Mouse (Mus musculus): Measurements from ENCODE around the gene Ndrg2. TPM values are rescaled to one million over a fixed set of nuclear protein-coding genes. Genes with fewer than 3 reads are reported as not detected.
A peak's percentile ranks its signal among the peaks of the same experiment; 100 is the strongest.
"Not testable (repeated sequence)": the region's sequence is repeated elsewhere in the genome, so short reads cannot be mapped to it uniquely, and the experiment has no call there.

Gene Ndrg2
- polyA plus RNA-seq, 1 experiment, result 1,100 TPM

DNA sequence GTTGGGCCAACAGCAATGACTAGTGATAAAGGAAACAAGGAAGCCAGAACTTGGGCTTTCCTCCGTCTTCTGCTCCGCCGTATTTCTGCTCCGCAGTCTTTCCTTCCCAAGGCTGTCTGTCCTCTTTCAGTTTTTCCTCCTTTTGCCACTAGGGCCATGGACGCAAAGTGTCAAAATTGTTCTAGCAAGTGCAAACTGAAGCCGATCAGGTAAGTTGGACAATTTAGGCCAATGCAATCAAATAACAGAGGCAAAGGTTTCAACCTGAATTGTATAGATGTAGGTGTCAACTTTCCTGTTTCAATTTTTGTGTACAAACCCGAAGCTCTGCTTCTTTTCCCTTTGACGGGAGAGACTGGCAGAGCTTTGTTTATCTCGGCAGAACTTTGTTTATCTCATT is 16.0 kb upstream of the Ndrg2 start:
- no peak overlapping the region for H3K4me3 ChIP-seq (ENCODE audit: insufficient read depth, low read length)
- no peak for TF ChIP-seq CTCF (IDR thresholded peaks at IDR 0.05; ENCODE audit: extremely low read depth, insufficient read depth, low read length)
- no peak for TF ChIP-seq POLR2A (IDR thresholded peaks at IDR 0.05; ENCODE audit: extremely low read depth, insufficient read depth, low read length)
- no peaks in the 10 kb centered on the region for H3K4me1 ChIP-seq (ENCODE audit: control insufficient read depth, insufficient read depth, low read length)
- H3K27ac ChIP-seq (ENCODE audit: insufficient read depth, low read length), result 0 out of 2 replicates have a peak overlapping the region, but pooled peaks have one; percentile 24

DNA sequence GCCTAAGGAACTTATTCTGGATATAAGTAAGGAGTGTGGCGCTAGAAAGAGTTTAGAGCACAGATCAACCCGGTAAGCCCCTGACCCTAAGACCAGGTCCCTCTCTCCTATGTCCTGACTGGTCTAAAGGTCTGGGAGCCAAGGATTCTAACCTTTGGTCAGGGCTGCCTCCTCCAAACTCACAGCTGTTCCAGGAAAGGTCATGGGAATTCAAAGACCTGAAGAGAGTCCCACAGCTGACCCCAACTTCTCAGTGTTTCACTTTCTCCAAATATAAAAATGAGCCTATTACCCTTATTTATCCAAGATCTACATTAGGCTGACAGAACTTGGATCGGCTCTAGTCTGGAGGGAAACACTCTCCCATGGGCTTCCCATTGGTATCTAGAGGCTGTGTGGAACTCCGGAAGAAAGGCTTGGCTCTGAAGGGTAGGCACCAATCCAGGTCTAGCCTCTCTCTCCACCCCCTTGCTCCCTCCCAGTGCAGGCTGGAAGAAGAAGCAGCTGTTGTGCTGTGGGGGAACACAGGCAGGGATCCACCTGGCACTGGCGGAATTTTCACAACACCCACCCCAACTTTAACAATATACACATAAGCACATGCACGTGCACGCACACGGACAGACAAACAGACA is 15.5 kb upstream of the Ndrg2 start:
- TF ChIP-seq CTCF (IDR thresholded peaks at IDR 0.05; ENCODE audit: extremely low read depth, insufficient read depth, low read length), result no peak
- 0 out of 2 replicates have a peak, but pooled peaks have one; percentile 25 for TF ChIP-seq POLR2A (IDR thresholded peaks at IDR 0.05; ENCODE audit: extremely low read depth, insufficient read depth, low read length)
- Histone ChIP-seq H3K27ac (ENCODE audit: insufficient read depth, low read length) (peak overlapping the region; percentile 16; the same call in 1 of the 2 replicates), H3K4me3 (ENCODE audit: insufficient read depth, low read length) (no peak overlapping the region)

DNA sequence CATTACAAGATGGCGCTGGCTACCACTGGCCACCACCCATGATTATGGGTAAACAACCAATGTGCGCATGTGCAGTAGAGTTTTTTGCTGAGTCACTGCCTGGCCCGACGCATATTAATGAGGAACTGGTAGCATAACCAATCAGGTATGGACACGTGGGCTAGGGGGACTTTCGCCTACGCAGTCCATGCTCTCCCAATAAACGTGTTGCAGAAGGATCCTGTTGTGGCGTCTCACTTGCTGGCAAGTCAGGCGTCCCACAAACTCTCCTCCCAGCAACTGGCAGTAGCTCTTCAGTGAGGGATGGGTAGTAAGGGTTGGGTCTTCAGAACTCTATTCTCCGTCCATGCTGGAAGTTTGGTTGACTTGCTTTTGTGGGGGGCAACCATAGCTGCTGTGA is 13.0 kb upstream of the Ndrg2 start:
- H3K4me1 ChIP-seq (ENCODE audit: control insufficient read depth, insufficient read depth, low read length); H3K27ac ChIP-seq (ENCODE audit: insufficient read depth, low read length); H3K4me3 ChIP-seq (ENCODE audit: insufficient read depth, low read length): not testable (repeated sequence)

More for the DNA sequence above, 15.5 kb upstream of the Ndrg2 start:
- no peaks in the 10 kb centered on the region for H3K4me1 ChIP-seq (ENCODE audit: control insufficient read depth, insufficient read depth, low read length)

DNA sequence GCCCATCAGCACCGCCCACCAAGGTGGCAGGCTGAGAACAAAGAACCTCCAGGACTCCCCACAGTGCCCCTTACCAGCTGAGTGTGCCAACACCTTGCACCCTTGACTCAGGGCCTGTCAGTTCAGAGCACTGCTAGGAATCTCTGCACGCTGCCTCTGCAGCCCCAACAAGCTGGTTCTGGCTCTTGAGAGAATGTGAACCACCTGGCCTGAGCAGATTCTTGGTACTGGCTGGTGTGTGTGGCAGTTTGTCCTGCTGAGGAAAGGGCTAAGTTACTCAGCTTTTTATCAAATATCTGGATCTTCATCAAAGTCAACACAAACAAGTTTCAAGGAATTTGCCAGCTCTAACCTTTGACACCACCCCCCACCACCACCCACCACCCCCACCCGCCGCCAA is 9.5 kb upstream of the Ndrg2 start:
- no peak overlapping the region for H3K27ac ChIP-seq (ENCODE audit: insufficient read depth, low read length)
- TF ChIP-seq POLR2A (IDR thresholded peaks at IDR 0.05; ENCODE audit: extremely low read depth, insufficient read depth, low read length) (no peak), CTCF (IDR thresholded peaks at IDR 0.05; ENCODE audit: extremely low read depth, insufficient read depth, low read length) (no peak)
- no peak overlapping the region for H3K4me3 ChIP-seq (ENCODE audit: insufficient read depth, low read length)
- peaks cover 4% of the 10 kb centered on the region; the same call in 1 of the 2 replicates for H3K4me1 ChIP-seq (ENCODE audit: control insufficient read depth, insufficient read depth, low read length)

DNA sequence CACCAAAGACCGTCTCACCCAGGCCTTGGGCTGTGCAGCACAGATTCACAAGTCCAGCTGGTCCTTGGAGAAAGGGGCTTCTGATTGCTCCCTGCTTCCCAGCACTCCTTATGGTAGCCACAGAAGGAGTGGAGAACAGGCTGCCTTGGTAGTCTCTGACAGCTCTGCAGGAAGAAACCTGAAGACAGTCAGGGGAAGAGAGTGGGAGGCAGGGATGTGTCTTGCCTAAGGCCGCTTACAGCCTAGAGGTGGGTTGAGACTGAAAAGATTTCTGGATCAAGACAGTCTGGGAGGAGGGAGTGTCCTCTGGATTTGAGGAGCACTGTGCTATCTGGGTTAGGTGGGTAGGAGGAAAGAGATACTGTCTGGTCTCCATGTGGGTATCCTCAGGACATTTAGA is 9.0 kb upstream of the Ndrg2 start:
- H3K27ac ChIP-seq (ENCODE audit: insufficient read depth, low read length), result no peak overlapping the region
- H3K4me3 ChIP-seq (ENCODE audit: insufficient read depth, low read length), result no peak overlapping the region
- no peak for TF ChIP-seq CTCF (IDR thresholded peaks at IDR 0.05; ENCODE audit: extremely low read depth, insufficient read depth, low read length)
- TF ChIP-seq POLR2A (IDR thresholded peaks at IDR 0.05; ENCODE audit: extremely low read depth, insufficient read depth, low read length), result no peak
- H3K4me1 ChIP-seq (ENCODE audit: control insufficient read depth, insufficient read depth, low read length), result peaks cover 4% of the 10 kb centered on the region; the same call in 1 of the 2 replicates

DNA sequence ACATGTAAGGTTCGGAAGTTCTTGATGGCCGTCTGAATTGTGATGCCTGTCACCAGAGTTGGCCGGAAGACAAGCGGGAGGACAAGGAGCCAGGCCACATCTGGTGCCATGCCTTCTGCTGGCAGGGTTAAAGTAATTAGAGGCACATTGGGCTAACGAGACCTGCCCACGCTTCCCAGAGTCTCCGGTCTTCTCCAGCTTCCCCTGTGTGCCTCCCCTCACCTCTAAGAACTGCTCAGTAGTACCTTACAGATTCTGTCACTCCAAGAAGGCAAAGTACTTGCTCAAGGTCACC is 8.6 kb upstream of the Ndrg2 start, which contains the start of gene Rnase13:
Gene Rnase13, minus strand, starts transcription at position 203 of the 295 bp plus-strand sequence.
- Histone ChIP-seq H3K4me3 (ENCODE audit: insufficient read depth, low read length) (no peak within 1 kb of the TSS), H3K4me1 (ENCODE audit: control insufficient read depth, insufficient read depth, low read length) (peaks cover 4% of the 10 kb centered on the region; the same call in 1 of the 2 replicates), H3K27ac (ENCODE audit: insufficient read depth, low read length) (no peak within 1 kb of the TSS)
- TF ChIP-seq POLR2A (IDR thresholded peaks at IDR 0.05; ENCODE audit: extremely low read depth, insufficient read depth, low read length) (no peak), CTCF (IDR thresholded peaks at IDR 0.05; ENCODE audit: extremely low read depth, insufficient read depth, low read length) (no peak)

DNA sequence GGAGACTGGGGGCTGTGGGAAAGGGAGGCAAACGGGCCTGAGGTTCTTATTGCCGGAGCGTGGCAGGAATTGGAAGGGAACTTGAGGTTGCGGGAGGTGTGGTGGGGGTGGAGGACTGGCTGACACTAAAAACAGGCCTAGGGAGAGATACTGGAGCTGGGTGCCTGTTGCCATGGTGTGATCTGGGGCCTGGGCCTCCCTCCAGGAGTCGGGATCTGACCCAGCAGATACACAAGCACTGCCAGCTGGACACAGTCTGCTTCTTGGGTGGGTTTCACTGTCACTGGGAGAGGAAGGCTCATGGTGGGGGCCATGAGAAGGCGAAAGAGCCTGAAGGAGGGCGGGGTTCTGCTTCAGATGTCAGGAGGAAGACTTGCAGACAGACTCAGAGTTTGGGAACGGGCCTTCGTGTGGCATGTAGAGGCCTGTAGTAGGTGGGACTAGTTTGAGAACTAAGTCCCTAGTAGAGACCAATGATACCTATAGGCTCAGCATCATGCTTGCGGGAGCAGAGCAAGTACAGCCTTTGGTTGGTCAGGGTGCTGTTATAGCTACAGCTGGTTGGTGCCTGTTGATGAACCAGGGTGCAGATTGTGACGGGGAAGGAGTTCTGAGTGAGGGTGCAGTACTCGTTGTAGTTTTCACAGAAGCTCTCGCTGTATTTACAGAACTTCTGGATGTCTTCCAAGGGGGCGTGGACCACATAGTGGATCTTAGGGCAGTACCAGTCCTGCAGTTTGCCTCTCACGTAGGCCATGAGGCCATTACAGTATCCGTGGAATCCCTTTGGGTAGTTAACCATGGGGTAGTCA is 8.0 kb upstream of the Ndrg2 start:
- no peak overlapping the region for H3K27ac ChIP-seq (ENCODE audit: insufficient read depth, low read length)
- peaks cover 4% of the 10 kb centered on the region; the same call in 1 of the 2 replicates for H3K4me1 ChIP-seq (ENCODE audit: control insufficient read depth, insufficient read depth, low read length)
- TF ChIP-seq POLR2A (IDR thresholded peaks at IDR 0.05; ENCODE audit: extremely low read depth, insufficient read depth, low read length), result no peak
- TF ChIP-seq CTCF (IDR thresholded peaks at IDR 0.05; ENCODE audit: extremely low read depth, insufficient read depth, low read length), result no peak
- H3K4me3 ChIP-seq (ENCODE audit: insufficient read depth, low read length), result no peak overlapping the region

DNA sequence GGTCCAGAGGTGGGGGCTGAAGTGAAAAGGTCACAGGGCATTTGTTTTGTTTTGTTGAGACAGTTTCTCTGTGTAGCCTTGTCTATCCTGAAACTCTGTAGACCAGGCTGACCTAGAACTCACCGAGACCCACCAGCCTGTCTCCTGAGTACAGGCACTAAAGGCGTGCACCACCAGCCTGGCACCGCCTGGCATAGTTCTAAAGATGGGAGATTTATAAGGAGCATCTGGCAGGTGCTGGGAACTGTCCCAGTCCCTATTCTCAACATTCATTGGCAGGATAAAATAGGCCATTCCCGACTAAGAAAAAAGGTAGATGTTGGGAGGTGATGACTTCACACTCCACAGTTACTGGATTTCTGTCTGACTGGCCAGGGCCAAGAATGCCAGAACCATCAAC is 5.0 kb upstream of the Ndrg2 start:
- TF ChIP-seq CTCF (IDR thresholded peaks at IDR 0.05; ENCODE audit: extremely low read depth, insufficient read depth, low read length), result no peak
- TF ChIP-seq POLR2A (IDR thresholded peaks at IDR 0.05; ENCODE audit: extremely low read depth, insufficient read depth, low read length), result no peak
- Histone ChIP-seq H3K27ac (ENCODE audit: insufficient read depth, low read length) (no peak overlapping the region), H3K4me3 (ENCODE audit: insufficient read depth, low read length) (no peak overlapping the region), H3K4me1 (ENCODE audit: control insufficient read depth, insufficient read depth, low read length) (peaks cover 4% of the 10 kb centered on the region; the same call in 1 of the 2 replicates)

DNA sequence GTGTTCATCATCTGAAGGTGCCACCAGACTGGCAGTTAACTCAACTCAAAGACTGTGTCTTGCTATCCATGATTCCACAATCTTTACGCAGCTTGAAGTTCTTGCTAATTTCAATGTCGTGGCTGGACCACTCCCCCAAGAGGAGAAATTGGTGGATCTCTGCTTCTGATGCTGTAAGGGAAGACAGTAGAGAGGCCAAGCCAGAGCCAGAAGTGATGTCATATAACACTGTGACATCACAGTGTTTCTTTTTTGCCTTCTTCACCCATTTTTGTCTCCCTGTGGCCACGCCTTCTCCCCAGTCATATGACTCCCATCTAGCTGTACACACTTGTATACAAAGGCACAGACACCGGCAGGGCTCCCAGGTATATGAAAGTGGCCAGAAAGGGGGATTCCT is 4.2 kb upstream of the Ndrg2 start, which contains the start of gene Tppp2:
Gene Tppp2, plus strand, starts transcription at position 301 of the 400 bp plus-strand sequence.
- no peak within 1 kb of the TSS for H3K27ac ChIP-seq (ENCODE audit: insufficient read depth, low read length)
- H3K4me3 ChIP-seq (ENCODE audit: insufficient read depth, low read length), result no peak within 1 kb of the TSS
- TF ChIP-seq POLR2A (IDR thresholded peaks at IDR 0.05; ENCODE audit: extremely low read depth, insufficient read depth, low read length) (no peak), CTCF (IDR thresholded peaks at IDR 0.05; ENCODE audit: extremely low read depth, insufficient read depth, low read length) (no peak)
- H3K4me1 ChIP-seq (ENCODE audit: control insufficient read depth, insufficient read depth, low read length), result peaks cover 4% of the 10 kb centered on the region; the same call in 1 of the 2 replicates

DNA sequence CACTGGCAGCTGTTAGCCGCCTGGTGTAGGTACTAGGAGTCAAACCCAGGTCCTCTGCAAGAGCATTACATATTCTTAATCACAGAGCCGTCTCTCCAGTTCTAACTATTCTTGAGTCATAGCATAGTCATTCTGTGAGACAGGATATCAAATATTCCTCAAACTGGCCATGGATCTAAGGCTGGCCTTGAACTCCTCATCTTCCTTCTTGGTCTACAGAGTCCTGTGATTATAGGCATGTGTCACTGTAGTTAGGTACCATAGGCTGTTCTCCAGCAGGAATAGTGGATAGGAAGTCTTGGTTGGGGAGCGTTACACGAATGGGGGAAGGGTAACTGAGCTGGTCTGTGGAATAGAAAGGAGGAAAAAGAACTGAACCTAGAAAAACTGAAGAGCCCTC is 2.6 kb upstream of the Ndrg2 start:
- H3K4me3 ChIP-seq (ENCODE audit: insufficient read depth, low read length), result no peak overlapping the region
- H3K27ac ChIP-seq (ENCODE audit: insufficient read depth, low read length), result no peak overlapping the region
- no peaks in the 10 kb centered on the region; the same call in 1 of the 2 replicates for H3K4me1 ChIP-seq (ENCODE audit: control insufficient read depth, insufficient read depth, low read length)
- TF ChIP-seq CTCF (IDR thresholded peaks at IDR 0.05; ENCODE audit: extremely low read depth, insufficient read depth, low read length) (no peak), POLR2A (IDR thresholded peaks at IDR 0.05; ENCODE audit: extremely low read depth, insufficient read depth, low read length) (no peak)
